Mouse (Mus musculus): Measurements from ENCODE around the gene Utp11. TPM values are rescaled to one million over a fixed set of nuclear protein-coding genes. Genes with fewer than 3 reads are reported as not detected.

The Utp11 gene
- polyA plus RNA-seq (2015; fragmentation: Nextera tagmentation; extraction: Ambion mirVana), result 37.4 and 48.8 TPM in 2 replicates

- H3K27ac ChIP-seq (ENCODE audit: low read length), result peak within 1 kb of the TSS; percentile 77
- peak; percentile 97 for DNase-seq (ENCODE audit: low spot score)
- under 1% methylated on average over 43 of the region's 43 CpGs for WGBS
- no peaks in the 10 kb centered on the region for H3K36me3 ChIP-seq (ENCODE audit: insufficient read depth, low read length)
- H3K9ac ChIP-seq (replicated peaks; ENCODE audit: low read depth), result peak within 1 kb of the TSS; percentile 72
- peak within 1 kb of the TSS; percentile 61 for H3K4me3 ChIP-seq (ENCODE audit: low read depth, low read length)
- no peaks in the 10 kb centered on the region for H3K9me3 ChIP-seq (ENCODE audit: low read length)
- peak within 1 kb of the TSS; percentile 76 for H3K4me2 ChIP-seq (replicated peaks; ENCODE audit: low read depth, low read length)
- TF ChIP-seq CTCF (IDR thresholded peaks at IDR 0.05), result no peak
- TF ChIP-seq EP300 (IDR thresholded peaks at IDR 0.05), result no peak
- ATAC-seq, result peak; percentile 94
- peaks cover 5% of the 10 kb centered on the region; the same call in 1 of the 2 replicates for H3K27me3 ChIP-seq (replicated peaks; ENCODE audit: insufficient read depth, low read length)
- H3K4me1 ChIP-seq (ENCODE audit: insufficient read depth, low read depth, low read length), result no peaks in the 10 kb centered on the region
Measured at GRCm38 (mm10) chr4:124693135-124693894, at the start of gene Utp11. Gene Utp11, minus strand, starts transcription at chr4:124693600.

- H3K27me3 ChIP-seq (replicated peaks; ENCODE audit: insufficient read depth, low read length), result no peaks in the 10 kb centered on the region
- DNase-seq (ENCODE audit: low spot score), result no peak
- no peaks in the 10 kb centered on the region for H3K9me3 ChIP-seq (ENCODE audit: low read length)
- 0 out of 2 replicates have a peak, but pooled peaks cover 4% of the 10 kb centered on the region for H3K4me1 ChIP-seq (ENCODE audit: insufficient read depth, low read depth, low read length)
- H3K36me3 ChIP-seq (ENCODE audit: insufficient read depth, low read length), result no peaks in the 10 kb centered on the region
- TF ChIP-seq CTCF (IDR thresholded peaks at IDR 0.05) (no peak), EP300 (IDR thresholded peaks at IDR 0.05) (no peak)
- 86% methylated on average over 11 of the region's 11 CpGs for WGBS
- ATAC-seq, result no peak
- H3K9ac ChIP-seq (replicated peaks; ENCODE audit: low read depth), result no peak overlapping the region
- H3K27ac ChIP-seq (ENCODE audit: low read length), result no peak overlapping the region
- H3K4me3 ChIP-seq (ENCODE audit: low read depth, low read length), result no peak overlapping the region
- no peak overlapping the region for H3K4me2 ChIP-seq (replicated peaks; ENCODE audit: low read depth, low read length)
Measured at GRCm38 (mm10) chr4:124742839-124743238, 49.4 kb upstream of the Utp11 start.

DNA sequence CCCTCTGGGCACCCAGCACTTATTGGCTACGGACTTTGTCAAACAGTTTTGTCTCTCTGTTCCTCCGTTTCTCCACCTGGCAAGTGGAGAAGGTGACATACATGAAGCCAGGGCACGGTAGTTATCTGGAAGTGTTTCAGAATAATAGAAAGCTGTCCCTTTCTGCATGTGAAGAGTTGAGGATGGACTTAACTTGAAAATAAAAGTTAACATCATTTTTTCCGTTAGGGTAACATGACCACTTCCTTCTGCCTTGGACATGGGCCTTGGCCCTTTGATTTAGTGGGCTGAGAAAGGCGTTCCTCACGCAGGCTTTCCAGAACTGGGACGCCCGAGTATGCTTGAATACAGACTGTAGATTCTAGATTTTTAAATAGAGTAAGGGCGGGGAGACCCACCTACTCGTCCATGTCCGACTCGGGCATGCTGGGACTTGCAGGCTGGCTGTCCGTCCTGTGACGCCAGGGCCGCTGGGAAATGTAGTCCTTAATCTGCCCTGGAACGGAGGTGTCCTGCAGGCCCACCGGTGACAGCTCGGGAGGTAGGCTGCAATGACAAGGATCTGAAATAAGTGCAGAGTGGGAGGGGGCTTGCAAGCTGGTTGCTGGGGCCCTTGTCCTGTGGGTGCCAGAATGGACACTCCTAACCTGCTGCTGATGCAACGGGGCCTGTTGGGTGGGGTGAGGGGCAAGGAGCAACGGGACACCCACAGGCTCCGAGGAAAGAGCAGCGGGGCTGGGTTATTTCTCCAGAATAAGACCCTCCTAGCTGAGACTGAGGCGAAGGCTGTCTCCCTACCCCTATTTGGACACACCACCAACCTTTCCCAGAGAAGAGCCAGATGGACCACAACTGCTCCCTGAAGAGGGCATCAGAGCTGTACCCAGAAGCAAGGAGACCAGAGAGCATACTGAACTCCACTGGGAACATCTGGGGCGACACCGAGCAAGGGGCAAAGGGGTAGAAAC, 48.3 kb upstream of the Utp11 start, which contains the start of gene Inpp5b:
Inpp5b (plus strand) TSS at position 475 of the 968 bp plus-strand sequence.
- H3K9ac ChIP-seq (replicated peaks; ENCODE audit: low read depth), result peak within 1 kb of the TSS; percentile 51
- no peak for TF ChIP-seq EP300 (IDR thresholded peaks at IDR 0.05)
- TF ChIP-seq CTCF (IDR thresholded peaks at IDR 0.05), result no peak
- peak within 1 kb of the TSS; percentile 57 for H3K4me3 ChIP-seq (ENCODE audit: low read depth, low read length)
- no peaks in the 10 kb centered on the region for H3K36me3 ChIP-seq (ENCODE audit: insufficient read depth, low read length)
- no peak within 1 kb of the TSS for H3K27ac ChIP-seq (ENCODE audit: low read length)
- H3K4me1 ChIP-seq (ENCODE audit: insufficient read depth, low read depth, low read length), result 0 out of 2 replicates have a peak, but pooled peaks cover 4% of the 10 kb centered on the region
- DNase-seq (ENCODE audit: low spot score) (peak; percentile 77), ATAC-seq (peak; percentile 91)
- H3K27me3 ChIP-seq (replicated peaks; ENCODE audit: insufficient read depth, low read length), result no peaks in the 10 kb centered on the region
- peak within 1 kb of the TSS; percentile 73 for H3K4me2 ChIP-seq (replicated peaks; ENCODE audit: low read depth, low read length)
- no peaks in the 10 kb centered on the region for H3K9me3 ChIP-seq (ENCODE audit: low read length)
- WGBS, result 13% methylated on average over 25 of the region's 25 CpGs

DNA sequence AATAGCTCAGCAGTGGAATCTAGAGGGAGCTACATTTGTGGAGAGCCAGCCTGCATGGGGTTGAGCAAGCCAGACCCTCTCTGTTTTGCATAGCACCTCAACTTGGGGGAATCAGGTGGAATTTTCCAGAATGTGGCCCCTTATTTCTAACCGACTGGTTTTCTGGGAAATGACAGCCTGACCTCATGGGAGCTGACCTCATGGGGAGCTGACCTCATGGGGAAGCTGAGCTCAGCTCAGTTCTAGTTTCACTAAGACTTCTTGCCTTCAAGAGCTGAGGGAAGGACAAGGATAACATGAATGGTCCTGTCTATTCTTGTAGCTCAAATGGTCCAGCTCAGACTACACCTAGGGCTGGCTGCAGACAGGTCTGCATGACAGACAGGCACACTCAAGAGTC, 45.4 kb upstream of the Utp11 start:
- 0 out of 2 replicates have a peak, but pooled peaks cover 4% of the 10 kb centered on the region for H3K4me1 ChIP-seq (ENCODE audit: insufficient read depth, low read depth, low read length)
- WGBS, result 75% methylated on average over 1 of the region's 1 CpGs
- H3K27me3 ChIP-seq (replicated peaks; ENCODE audit: insufficient read depth, low read length), result no peaks in the 10 kb centered on the region
- H3K27ac ChIP-seq (ENCODE audit: low read length), result no peak overlapping the region
- TF ChIP-seq CTCF (IDR thresholded peaks at IDR 0.05) (no peak), EP300 (IDR thresholded peaks at IDR 0.05) (no peak)
- ATAC-seq (no peak), DNase-seq (ENCODE audit: low spot score) (no peak)
- no peak overlapping the region for H3K4me3 ChIP-seq (ENCODE audit: low read depth, low read length)
- no peak overlapping the region for H3K4me2 ChIP-seq (replicated peaks; ENCODE audit: low read depth, low read length)
- no peaks in the 10 kb centered on the region for H3K9me3 ChIP-seq (ENCODE audit: low read length)
- no peaks in the 10 kb centered on the region for H3K36me3 ChIP-seq (ENCODE audit: insufficient read depth, low read length)
- H3K9ac ChIP-seq (replicated peaks; ENCODE audit: low read depth), result no peak overlapping the region

- no peak overlapping the region for H3K27ac ChIP-seq (ENCODE audit: low read length)
- H3K9ac ChIP-seq (replicated peaks; ENCODE audit: low read depth), result no peak overlapping the region
- no peaks in the 10 kb centered on the region for H3K36me3 ChIP-seq (ENCODE audit: insufficient read depth, low read length)
- H3K9me3 ChIP-seq (ENCODE audit: low read length), result no peaks in the 10 kb centered on the region
- TF ChIP-seq EP300 (IDR thresholded peaks at IDR 0.05) (no peak), CTCF (IDR thresholded peaks at IDR 0.05) (peak; percentile 36)
- H3K4me3 ChIP-seq (ENCODE audit: low read depth, low read length), result no peak overlapping the region
- WGBS, result 43% methylated on average over 4 of the region's 4 CpGs
- no peaks in the 10 kb centered on the region for H3K27me3 ChIP-seq (replicated peaks; ENCODE audit: insufficient read depth, low read length)
- DNase-seq (ENCODE audit: low spot score) (no peak), ATAC-seq (no peak)
- no peak overlapping the region for H3K4me2 ChIP-seq (replicated peaks; ENCODE audit: low read depth, low read length)
- 0 out of 2 replicates have a peak, but pooled peaks cover 4% of the 10 kb centered on the region for H3K4me1 ChIP-seq (ENCODE audit: insufficient read depth, low read depth, low read length)
Measured at GRCm38 (mm10) chr4:124738013-124738412, 44.6 kb upstream of the Utp11 start.

GRCm38 (mm10) chr4:124737486-124737885, 44.1 kb upstream of the Utp11 start:
- Histone ChIP-seq H3K4me3 (ENCODE audit: low read depth, low read length) (no peak overlapping the region), H3K4me2 (replicated peaks; ENCODE audit: low read depth, low read length) (no peak overlapping the region), H3K27ac (ENCODE audit: low read length) (no peak overlapping the region), H3K36me3 (ENCODE audit: insufficient read depth, low read length) (no peaks in the 10 kb centered on the region), H3K27me3 (replicated peaks; ENCODE audit: insufficient read depth, low read length) (no peaks in the 10 kb centered on the region), H3K9ac (replicated peaks; ENCODE audit: low read depth) (no peak overlapping the region), H3K9me3 (ENCODE audit: low read length) (no peaks in the 10 kb centered on the region), H3K4me1 (ENCODE audit: insufficient read depth, low read depth, low read length) (0 out of 2 replicates have a peak, but pooled peaks cover 4% of the 10 kb centered on the region)
- WGBS, result 78% methylated on average over 5 of the region's 5 CpGs
- TF ChIP-seq CTCF (IDR thresholded peaks at IDR 0.05) (no peak), EP300 (IDR thresholded peaks at IDR 0.05) (no peak)
- ATAC-seq, result no peak
- DNase-seq (ENCODE audit: low spot score), result no peak
